Mouse (Mus musculus) lung, postnatal 0 days (tissue): ENCODE data around the gene Ncam1.

Experiments
- CTCF ChIP-seq: IDR thresholded peaks from 2 replicates; pipeline ENCODE4 v1.5.1; 2016; ENCODE audit warnings: antibody characterized with exemption, mild to moderate bottlenecking
- EP300 ChIP-seq: IDR thresholded peaks from 2 replicates; pipeline ENCODE4 v1.6.1; 2016; ENCODE audit warnings: antibody characterized with exemption, mild to moderate bottlenecking, control low read depth

DNA sequence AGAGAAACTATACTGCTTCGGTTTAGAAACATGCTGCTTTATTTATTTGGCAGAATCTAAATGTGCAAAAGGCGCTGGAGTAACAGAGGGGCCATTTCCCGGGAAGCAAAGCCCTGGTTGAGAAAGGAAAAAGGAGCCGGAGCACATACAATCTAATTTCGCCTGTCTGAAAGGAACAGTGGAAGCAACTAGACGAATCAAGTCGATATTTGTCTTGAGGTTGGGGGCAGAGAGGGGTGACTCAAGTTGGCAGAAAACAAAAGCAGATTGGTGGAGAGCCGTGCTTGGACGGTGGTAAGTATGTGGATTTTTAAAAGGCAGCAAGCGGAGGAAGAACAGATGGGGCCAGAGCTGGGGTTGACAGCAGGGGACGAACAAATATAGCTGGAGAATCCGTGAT, 40.7 kb downstream of the Ncam1 start:
- TF ChIP-seq CTCF (no peak), EP300 (no peak)
